ENCODE assay signal across 10 mouse cellular contexts in genomic region chr9:61745301-61745801, GRCm38 (mm10).
A peak's percentile ranks its signal among the peaks of the same experiment; 100 is the strongest.
DNase-seq lines count a peak whose midpoint lies in the region; ATAC-seq lines count a peak whose summit lies in the region.
"Had no signal": no experiment of that assay in that cellular context is flagged by ENCODE, and none has a peak within 500 bp of the region (broad histone marks: within the 10 kb centered on the region; RNA-seq: fewer than 3 reads in every experiment).

No protein-coding gene starts in this region.

- H3K4me1 ChIP-seq in forebrain, embryonic 14.5 days (ENCODE audit: control insufficient read depth, insufficient read depth, low read length): peaks cover 6% of the 10 kb centered on the region; the same call in 1 of the 2 replicates
- peaks cover 11% of the 10 kb centered on the region for H3K4me1 ChIP-seq in forebrain, embryonic 12.5 days
- peaks cover 4% of the 10 kb centered on the region for H3K4me1 ChIP-seq in lung, embryonic 16.5 days (replicated peaks; ENCODE audit: control insufficient read depth, insufficient read depth, low read length)
- peaks cover 18% of the 10 kb centered on the region for H3K4me1 ChIP-seq in forebrain, embryonic 16.5 days (replicated peaks; ENCODE audit: control insufficient read depth, insufficient read depth, low read length)
- H3K4me1 ChIP-seq in midbrain, embryonic 15.5 days: peaks cover 7% of the 10 kb centered on the region; the same call in 1 of the 2 replicates

- DNase-seq in forebrain, embryonic 14.5 days (ENCODE audit: low spot score): peak; percentile 74
- DNase-seq in lung, adult 18-20 months: no peak
- no peak for DNase-seq in ovary, postnatal 36 days (ENCODE audit: low spot score)
- no peak for DNase-seq in ovary, adult 18-20 months (ENCODE audit: low spot score)

- no peak overlapping the region for H3K9ac ChIP-seq in forebrain, embryonic 14.5 days (ENCODE audit: low read length)
- no peak overlapping the region for H3K9ac ChIP-seq in forebrain, embryonic 12.5 days
- no peak overlapping the region for H3K9ac ChIP-seq in lung, embryonic 16.5 days (ENCODE audit: low read length)
- H3K9ac ChIP-seq in forebrain, embryonic 16.5 days (replicated peaks; ENCODE audit: low read depth, low read length): no peak overlapping the region
- no peak overlapping the region for H3K9ac ChIP-seq in midbrain, embryonic 15.5 days
- H3K9ac ChIP-seq: stomach, embryonic 15.5 days had no signal

- peak; percentile 78; the same call in 1 of the 2 replicates for ATAC-seq in forebrain, embryonic 14.5 days
- ATAC-seq in forebrain, embryonic 12.5 days (ENCODE audit: low FRiP score): no peak
- ATAC-seq in lung, embryonic 16.5 days (ENCODE audit: low read depth): peak; percentile 47; the same call in 1 of the 2 replicates
- ATAC-seq in forebrain, embryonic 16.5 days: peak; percentile 92
- peak; percentile 65; the same call in 1 of the 2 replicates for ATAC-seq in midbrain, embryonic 15.5 days (replicated peaks)

- H3K9me3 ChIP-seq in forebrain, embryonic 14.5 days (replicated peaks; ENCODE audit: control insufficient read depth, low read length): no peaks in the 10 kb centered on the region
- H3K9me3 ChIP-seq in forebrain, embryonic 12.5 days: no peaks in the 10 kb centered on the region
- no peaks in the 10 kb centered on the region for H3K9me3 ChIP-seq in lung, embryonic 16.5 days (ENCODE audit: control insufficient read depth, low read length)
- H3K9me3 ChIP-seq in forebrain, embryonic 16.5 days (ENCODE audit: control insufficient read depth, low read length): no peaks in the 10 kb centered on the region
- no peaks in the 10 kb centered on the region for H3K9me3 ChIP-seq in midbrain, embryonic 15.5 days
- H3K9me3 ChIP-seq: stomach, embryonic 15.5 days had no signal

- no peak overlapping the region for H3K4me2 ChIP-seq in forebrain, embryonic 14.5 days (ENCODE audit: low read length)
- no peak overlapping the region for H3K4me2 ChIP-seq in forebrain, embryonic 12.5 days
- no peak overlapping the region for H3K4me2 ChIP-seq in lung, embryonic 16.5 days (ENCODE audit: low read depth, low read length)
- no peak overlapping the region for H3K4me2 ChIP-seq in forebrain, embryonic 16.5 days (ENCODE audit: low read length)
- H3K4me2 ChIP-seq in midbrain, embryonic 15.5 days: no peak overlapping the region
- H3K4me2 ChIP-seq: stomach, embryonic 15.5 days had no signal

- no peak overlapping the region for H3K4me3 ChIP-seq in forebrain, embryonic 14.5 days (ENCODE audit: low read depth, low read length)
- H3K4me3 ChIP-seq in forebrain, embryonic 12.5 days (replicated peaks): no peak overlapping the region
- H3K4me3 ChIP-seq in lung, embryonic 16.5 days (ENCODE audit: low read length): no peak overlapping the region
- no peak overlapping the region for H3K4me3 ChIP-seq in forebrain, embryonic 16.5 days (replicated peaks; ENCODE audit: low read length)
- H3K4me3 ChIP-seq in midbrain, embryonic 15.5 days: no peak overlapping the region
- H3K4me3 ChIP-seq: stomach, embryonic 15.5 days had no signal

- H3K36me3 ChIP-seq in forebrain, embryonic 14.5 days (ENCODE audit: control insufficient read depth, insufficient read depth, low read length): no peaks in the 10 kb centered on the region
- H3K36me3 ChIP-seq in forebrain, embryonic 12.5 days (replicated peaks): no peaks in the 10 kb centered on the region
- H3K36me3 ChIP-seq in lung, embryonic 16.5 days (ENCODE audit: control insufficient read depth, insufficient read depth, low read length): no peaks in the 10 kb centered on the region
- no peaks in the 10 kb centered on the region for H3K36me3 ChIP-seq in forebrain, embryonic 16.5 days (ENCODE audit: control insufficient read depth, insufficient read depth)
- H3K36me3 ChIP-seq in midbrain, embryonic 15.5 days (replicated peaks): no peaks in the 10 kb centered on the region
- H3K36me3 ChIP-seq: stomach, embryonic 15.5 days had no signal

- no peak overlapping the region for H3K27ac ChIP-seq in forebrain, embryonic 14.5 days (ENCODE audit: low read depth, low read length)
- no peak overlapping the region for H3K27ac ChIP-seq in forebrain, embryonic 12.5 days
- H3K27ac ChIP-seq in lung, embryonic 16.5 days (ENCODE audit: low read length): no peak overlapping the region
- H3K27ac ChIP-seq in forebrain, embryonic 16.5 days (ENCODE audit: low read length): no peak overlapping the region
- H3K27ac ChIP-seq in midbrain, embryonic 15.5 days: 0 out of 2 replicates have a peak overlapping the region, but pooled peaks have one; percentile 23
- H3K27ac ChIP-seq: macrophage; stomach, embryonic 15.5 days had no signal

- H3K27me3 ChIP-seq in forebrain, embryonic 14.5 days (replicated peaks; ENCODE audit: control insufficient read depth, insufficient read depth, low read length): no peaks in the 10 kb centered on the region
- H3K27me3 ChIP-seq in forebrain, embryonic 12.5 days: no peaks in the 10 kb centered on the region
- H3K27me3 ChIP-seq in lung, embryonic 16.5 days (ENCODE audit: control insufficient read depth, insufficient read depth, low read depth, low read length): no peaks in the 10 kb centered on the region
- no peaks in the 10 kb centered on the region; the same call in 1 of the 2 replicates for H3K27me3 ChIP-seq in forebrain, embryonic 16.5 days (replicated peaks; ENCODE audit: control insufficient read depth, insufficient read depth, low read length)
- no peaks in the 10 kb centered on the region for H3K27me3 ChIP-seq in midbrain, embryonic 15.5 days (replicated peaks)
- H3K27me3 ChIP-seq: stomach, embryonic 15.5 days had no signal

- WGBS in forebrain, embryonic 14.5 days: 34% methylated on average over 7 of the region's 7 CpGs
- WGBS in forebrain, embryonic 12.5 days: 43% methylated on average over 7 of the region's 7 CpGs
- 34% methylated on average over 7 of the region's 7 CpGs for WGBS in lung, embryonic 16.5 days
- 19% methylated on average over 7 of the region's 7 CpGs for WGBS in forebrain, embryonic 16.5 days
- 19% methylated on average over 7 of the region's 7 CpGs for WGBS in midbrain, embryonic 15.5 days
